Mouse (Mus musculus) layer of hippocampus, adult 8-10 months (tissue): ENCODE results near the gene P3h2. TPM values are rescaled to one million over a fixed set of nuclear protein-coding genes. Genes with fewer than 3 reads are reported as not detected.
A peak's percentile ranks its signal among the peaks of the same experiment; 100 is the strongest.

ENCODE experiments used
- DNase-seq, 2 experiments: peaks; one replicate each; pipeline ENCODE4 v3.0.0; 2022; ENCODE audit warnings: low spot score in 2 of 2
- total RNA-seq, 4 experiments: library from RNA; stranded (reverse); gene quantifications; 2 replicates each; pipeline ENCODE4 v1.2.4; 2022

The P3h2 gene
- 1 to 10 TPM; 4.6 to 6.7 (median 5.3) TPM for total RNA-seq

DNA sequence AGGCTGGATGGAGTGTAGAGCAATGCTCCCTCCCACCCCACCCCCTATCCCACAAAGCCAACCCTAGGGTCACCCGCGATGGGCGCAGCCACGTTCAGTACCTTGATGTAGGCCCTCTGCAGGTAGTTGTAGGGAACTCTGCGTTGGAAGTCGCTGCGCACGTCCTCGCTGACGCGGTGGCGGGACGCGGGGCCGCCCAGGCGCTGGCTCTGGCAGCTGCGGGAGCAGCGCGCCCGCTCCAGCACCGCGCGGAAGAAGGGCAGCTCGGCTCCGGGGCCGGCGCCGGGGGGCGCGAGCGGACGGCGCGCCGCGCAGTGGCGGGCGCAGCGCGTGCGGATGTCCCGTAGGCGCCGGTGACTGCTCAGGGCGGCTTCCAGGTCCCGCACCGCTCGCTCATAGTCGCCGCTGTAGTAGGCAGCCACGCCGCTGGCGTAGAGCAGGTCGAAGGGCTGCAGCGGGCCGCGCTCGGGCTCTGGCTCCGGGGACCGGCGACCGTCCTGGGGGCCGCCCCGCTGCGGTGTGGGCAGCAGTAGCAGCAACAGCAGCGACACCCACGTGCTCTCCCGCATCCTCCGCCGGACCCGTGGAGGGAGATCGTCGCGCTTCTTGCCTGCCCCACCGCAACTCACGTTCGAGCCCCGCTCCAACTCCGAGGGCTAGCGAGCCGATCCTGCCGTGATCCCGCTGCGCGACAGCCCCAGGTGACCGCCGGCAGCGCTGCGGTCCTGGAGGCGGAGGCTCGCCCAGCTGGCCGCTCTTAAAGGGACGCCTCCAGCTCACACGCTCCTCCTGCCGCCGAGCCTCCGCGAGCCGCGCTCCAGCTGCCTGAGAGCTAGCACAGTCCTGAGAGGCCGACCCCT lies at the start of gene P3h2:
Gene P3h2, minus strand, starts transcription at position 670 of the 860 bp plus-strand sequence.
- peak; percentile 16 to 59 for DNase-seq

GRCm38 (mm10) chr16:26152258-26152657 lies 46.7 kb upstream of the P3h2 start:
- DNase-seq: no peak

GRCm38 (mm10) chr16:26150943-26151342 lies 45.4 kb upstream of the P3h2 start:
- DNase-seq: no peak

DNA sequence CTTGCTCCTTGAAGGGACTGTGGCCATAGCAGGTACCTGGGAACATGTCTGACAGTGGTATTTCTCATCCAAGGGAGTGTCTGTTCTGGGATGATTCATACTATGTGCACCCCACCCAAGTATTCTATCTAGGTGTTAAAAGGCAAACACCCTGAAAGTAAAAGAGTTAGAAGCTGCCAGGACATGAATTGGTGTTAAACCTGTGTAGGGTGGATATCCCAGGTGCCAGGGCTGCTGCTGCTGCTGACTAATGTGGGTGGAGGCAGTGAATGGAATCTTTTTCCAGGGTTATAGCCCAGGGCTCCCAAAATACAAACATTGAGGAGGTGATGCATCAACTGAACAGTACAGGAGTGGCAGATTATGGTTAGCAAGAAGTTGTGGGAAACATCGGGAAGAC lies 41.3 kb upstream of the P3h2 start:
- no peak for DNase-seq

DNA sequence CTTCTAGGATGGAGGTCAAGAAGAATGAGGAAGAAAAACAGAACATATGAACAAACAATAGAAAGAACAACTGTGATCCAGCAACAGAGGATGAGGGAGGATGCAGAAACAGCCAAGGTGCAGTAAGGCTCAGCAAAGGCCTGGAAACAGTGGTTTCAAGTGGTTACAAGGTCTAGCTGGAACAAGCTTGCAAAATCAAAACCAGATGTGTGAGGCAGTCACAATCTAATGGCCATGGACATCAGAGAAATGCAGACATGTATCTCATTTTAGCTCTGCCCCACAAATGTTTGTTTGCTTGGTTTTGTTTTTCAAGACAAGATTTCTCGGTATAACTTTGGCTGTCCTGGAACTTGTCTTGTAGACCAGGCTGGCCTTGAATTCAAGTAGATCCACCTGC lies 25.5 kb upstream of the P3h2 start:
- no peak for DNase-seq

DNA sequence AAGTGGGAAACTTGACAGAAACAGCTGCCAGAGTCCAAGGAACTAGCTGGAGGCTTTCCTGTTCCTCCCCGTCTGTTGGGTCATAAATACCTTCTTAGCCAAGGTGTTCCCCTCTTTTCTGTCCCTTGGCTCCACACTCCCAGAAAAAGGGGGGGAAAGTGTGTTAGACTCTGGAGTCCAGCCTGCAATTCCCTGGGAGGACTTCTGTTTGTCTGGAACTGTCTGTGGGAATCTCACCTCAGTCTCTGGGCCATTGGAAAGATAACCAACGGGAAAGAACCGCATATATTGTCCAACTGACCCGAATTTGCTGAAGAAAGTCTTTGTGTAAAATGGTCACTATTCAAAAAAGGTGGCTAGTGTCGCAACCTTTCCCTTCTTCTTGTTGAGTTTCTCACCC lies 1.0 kb upstream of the P3h2 start:
- DNase-seq: no peak

DNA sequence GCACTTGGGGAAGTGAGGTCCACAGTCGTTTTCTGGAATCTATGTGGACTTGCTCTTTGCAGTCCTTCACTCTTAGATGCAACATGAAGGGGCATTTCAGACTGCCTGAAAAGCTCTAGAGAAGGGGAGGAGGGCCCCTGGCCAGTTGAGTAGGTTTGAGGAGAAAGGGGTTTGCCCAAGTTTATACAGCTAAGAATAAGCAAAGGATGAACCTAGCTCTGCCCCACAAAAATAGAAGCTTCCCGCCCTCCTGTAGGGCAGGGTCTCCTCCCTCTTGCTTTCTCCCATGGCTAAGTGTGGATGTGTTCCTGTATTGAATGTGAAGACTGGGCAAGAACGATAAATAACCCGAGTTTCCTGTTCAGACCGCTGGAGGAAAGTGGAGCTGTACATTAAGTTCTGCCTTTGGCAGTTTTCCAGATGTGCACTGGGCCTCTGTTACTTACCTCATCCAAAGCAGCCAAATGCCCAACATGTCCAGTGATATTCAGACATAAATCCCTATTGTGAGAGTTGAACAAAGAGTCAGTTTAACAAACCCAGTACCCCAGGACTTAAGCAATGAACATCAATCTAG lies 545 bp upstream of the P3h2 start:
- DNase-seq: no peak

DNA sequence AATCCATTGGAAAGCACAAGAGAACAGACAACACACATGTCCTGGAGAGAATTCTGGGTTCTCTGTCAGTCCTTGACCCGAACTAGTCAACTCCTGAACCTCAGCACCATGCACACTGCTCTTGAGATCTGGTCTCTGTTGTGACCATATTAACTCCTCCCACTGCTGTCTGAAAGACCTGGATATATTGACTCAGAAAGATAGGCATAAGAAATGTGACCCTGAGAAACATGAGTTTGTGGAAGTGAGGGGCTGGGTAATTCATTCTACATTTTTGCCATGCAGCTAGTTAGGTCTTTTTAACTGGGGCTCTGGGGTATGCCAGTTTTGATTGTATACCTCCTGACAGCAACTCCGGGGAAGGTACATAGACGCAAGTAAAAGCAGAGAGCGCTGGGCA lies 1.3 kb downstream of the P3h2 start:
- no peak for DNase-seq

- no peak for DNase-seq
Observed at GRCm38 (mm10) chr16:26102856-26103255, 2.7 kb downstream of the P3h2 start.

DNA sequence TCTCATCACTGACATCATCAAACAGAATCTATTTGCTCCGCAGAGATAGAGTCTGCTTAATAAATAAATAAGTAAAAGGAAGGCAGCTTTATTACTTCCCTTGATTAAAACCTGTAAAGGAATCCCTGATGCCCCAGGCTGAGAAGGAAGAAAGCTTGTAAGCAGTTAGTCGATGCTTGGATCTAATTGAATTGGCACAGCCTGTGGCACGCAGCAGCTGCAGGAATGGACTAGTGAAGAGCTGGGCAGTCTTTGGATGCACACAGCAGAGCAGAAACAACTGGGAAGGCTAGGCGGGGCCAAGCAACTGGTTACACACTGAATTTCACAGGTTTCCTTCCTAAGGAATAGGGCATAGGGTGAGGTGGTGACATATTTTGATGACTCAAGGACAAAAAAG lies 5.4 kb downstream of the P3h2 start:
- no peak for DNase-seq

DNA sequence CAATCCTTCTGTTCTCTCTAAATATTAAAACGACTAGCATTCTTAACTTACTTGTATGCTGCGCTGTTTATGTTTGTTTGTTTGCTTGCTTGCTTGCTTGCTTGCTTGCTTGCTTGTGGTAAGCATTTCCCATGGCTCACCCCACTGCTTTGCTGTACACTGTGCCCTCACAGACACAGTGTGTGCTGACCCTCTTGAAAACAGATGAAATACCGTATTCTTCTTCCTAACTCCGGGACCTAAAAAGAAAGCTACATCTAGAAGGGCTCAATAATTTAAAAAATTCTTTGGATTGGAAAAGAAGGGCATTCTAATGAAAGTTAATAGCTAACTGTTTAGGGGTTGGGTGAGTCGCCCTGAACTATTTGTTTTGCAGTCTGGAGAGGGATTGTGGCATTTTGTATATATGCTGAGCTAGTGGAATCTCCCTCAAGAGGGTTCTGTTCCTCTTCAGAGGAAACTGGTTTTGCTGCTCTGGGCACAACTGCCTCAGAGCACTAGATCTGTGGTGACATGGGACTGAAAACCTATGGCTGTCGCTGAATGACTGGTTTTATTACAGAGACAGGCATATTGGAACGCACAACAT lies 9.8 kb downstream of the P3h2 start:
- DNase-seq: no peak

- no peak for DNase-seq
Observed at GRCm38 (mm10) chr16:26093888-26094287, 11.7 kb downstream of the P3h2 start.

DNA sequence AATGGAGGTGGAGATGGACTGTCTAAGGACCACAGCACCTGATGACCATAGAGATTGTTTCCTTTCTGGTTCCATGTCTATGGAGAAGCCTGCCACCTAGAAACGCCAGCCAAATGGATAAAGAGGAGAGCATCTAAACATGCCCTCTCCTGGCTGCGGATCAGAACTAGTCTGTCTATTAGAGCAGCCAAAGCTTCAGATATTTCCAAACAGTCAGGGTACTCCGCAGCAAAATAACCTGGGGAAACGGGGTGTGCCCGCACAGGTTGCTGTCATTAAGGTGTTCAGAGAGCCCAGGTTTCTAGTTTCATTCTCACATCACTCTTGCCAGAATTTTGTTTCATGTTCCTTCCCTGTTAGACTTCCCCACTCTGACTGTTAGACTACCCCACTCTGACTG lies 16.6 kb downstream of the P3h2 start:
- DNase-seq: no peak

DNA sequence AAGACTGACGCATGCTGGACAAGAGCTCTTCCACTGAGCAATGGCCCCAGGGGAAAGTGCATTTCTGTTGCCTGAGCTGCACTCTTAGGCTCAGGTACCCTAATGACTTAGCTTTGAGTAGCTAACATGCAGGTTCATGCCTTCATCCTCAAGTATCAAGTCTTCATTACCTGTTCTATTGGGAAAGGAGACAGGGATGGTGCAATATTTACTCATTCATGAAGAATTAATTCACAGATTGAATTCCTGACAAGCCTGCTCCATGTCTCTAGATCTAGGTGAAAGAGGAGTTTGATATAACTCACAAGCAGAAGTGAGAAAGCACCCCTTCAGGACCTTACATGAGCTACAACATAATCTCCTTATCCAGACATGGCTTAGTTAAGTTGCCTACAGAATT lies 17.3 kb downstream of the P3h2 start:
- DNase-seq: no peak

GRCm38 (mm10) chr16:26086955-26087354 lies 18.6 kb downstream of the P3h2 start:
- DNase-seq: no peak

DNA sequence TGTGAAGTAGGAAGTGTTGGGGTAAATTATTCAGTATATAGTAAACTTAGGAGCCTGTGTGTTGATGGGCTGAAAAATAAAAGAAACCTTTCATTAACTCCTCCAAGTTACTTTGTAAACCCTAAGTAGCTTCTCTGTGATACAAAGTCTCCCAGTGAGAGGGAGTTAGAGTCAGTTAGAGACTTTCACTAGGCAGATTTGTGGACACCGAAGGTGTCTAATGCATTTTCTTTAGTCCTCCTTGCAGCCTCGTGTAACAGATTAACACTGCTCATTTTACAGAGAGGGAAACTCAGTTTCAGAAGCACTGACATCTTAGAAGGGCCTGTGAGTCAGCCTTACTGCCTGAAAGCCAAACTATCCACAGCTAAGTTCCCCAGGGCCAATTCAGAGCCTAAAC lies 20.4 kb downstream of the P3h2 start:
- no peak for DNase-seq

- DNase-seq: no peak
Observed at GRCm38 (mm10) chr16:26082831-26083230, 22.8 kb downstream of the P3h2 start.

- no peak for DNase-seq
Observed at GRCm38 (mm10) chr16:26082391-26082790, 23.2 kb downstream of the P3h2 start.

- no peak for DNase-seq
Observed at GRCm38 (mm10) chr16:26078923-26079351, 26.6 kb downstream of the P3h2 start.

- DNase-seq: no peak
Observed at GRCm38 (mm10) chr16:26078100-26078422, 27.5 kb downstream of the P3h2 start.

DNA sequence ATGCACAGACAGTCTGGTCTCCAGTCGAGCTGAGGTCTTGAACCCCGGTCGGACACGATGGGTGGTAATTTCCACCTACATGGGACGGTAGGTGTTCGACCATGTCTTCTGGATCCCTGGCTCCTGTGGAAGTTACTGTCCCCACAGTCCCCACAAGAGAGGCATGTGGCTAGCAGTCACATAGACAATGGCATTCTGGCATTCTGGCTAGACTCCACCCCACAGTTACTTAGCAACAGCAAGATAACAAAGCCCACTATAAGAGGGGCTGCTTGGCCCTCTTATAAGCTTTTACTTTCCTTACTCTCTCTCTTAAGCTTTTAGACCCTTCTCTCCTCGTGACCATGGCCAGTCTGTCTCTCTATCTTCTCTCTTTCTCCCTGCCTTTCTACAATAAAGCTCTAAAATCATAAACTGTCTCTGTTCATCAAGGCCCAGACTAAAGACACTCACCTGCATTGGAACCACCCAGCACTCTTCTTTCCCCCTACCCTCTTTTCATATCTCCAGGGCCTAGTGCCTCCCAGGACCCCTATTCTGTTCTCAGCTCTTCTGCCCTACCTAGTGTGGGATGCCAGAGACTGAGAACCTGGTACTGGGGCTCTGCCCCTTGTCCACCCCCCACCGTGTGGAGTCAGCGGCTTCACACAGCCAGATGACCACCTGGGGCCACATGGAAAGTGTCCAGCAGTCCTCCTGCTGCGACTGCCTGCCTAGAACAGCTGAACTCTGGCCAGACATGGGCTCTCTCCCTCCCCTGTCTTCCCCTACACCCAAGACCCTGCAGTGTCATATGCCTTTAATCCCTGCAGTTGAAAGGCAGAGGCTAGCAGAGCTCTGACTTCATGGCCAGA lies 28.1 kb downstream of the P3h2 start:
- no peak for DNase-seq

- no peak for DNase-seq
Observed at GRCm38 (mm10) chr16:26075063-26075462, 30.5 kb downstream of the P3h2 start.
